Mouse (Mus musculus): ENCODE measurements around the gene Etnk2. TPM values are rescaled to one million over a fixed set of nuclear protein-coding genes. Genes with fewer than 3 reads are reported as not detected.

The Etnk2 gene
- polyA plus RNA-seq (2014; fragmentation: Illumina TruSeq; extraction: RNeasy Lipid Tissue Mini Kit (QIAGEN cat#74804)) = 17.6 TPM

DNA sequence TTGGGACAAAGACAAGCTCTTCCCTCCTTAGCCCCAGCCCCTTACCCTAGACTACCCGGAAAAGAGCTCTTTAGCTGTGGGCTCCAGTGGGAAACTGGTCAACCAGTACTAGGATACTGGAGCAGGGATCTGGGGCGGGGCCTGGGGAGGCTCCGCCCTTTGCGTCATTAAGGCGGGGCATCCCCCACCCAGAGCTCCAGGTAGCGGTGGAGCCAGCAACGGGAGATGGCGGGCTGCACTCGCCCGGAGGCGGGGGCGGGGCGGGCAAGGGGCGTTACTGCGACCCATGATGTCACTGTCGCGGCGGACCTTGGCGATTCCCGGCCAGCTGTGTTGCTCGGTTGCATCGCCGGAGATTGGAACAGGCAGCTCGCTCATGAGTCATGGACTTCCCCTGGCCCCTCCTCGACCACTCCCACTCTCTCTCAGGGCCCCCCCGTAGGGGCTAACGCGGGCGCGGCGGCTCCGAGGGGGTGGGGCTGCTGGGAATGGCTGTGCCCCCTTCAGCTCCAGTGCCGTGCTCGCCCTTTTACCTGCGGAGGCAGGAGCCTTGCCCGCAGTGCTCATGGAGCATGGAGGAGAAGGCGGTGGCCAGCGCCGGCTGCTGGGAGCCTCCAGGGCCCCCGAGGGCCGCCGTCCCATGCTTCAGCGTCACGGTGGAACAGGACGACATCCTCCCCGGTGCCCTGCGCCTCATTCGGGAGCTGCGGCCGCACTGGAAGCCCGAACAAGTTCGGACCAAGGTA lies at the start of gene Etnk2:
TSS of gene Etnk2 (plus strand) at position 297 of the 746 bp plus-strand sequence.

GRCm38 (mm10) chr1:133321267-133321925 lies 42.0 kb upstream of the Etnk2 start, which contains the start of gene Kiss1:
Gene Kiss1, plus strand, starts transcription at chr1:133321875.

GRCm38 (mm10) chr1:133350210-133350609 lies 13.2 kb upstream of the Etnk2 start, which contains the start of gene Ren1:
Gene Ren1, plus strand, starts transcription at chr1:133350510.

DNA sequence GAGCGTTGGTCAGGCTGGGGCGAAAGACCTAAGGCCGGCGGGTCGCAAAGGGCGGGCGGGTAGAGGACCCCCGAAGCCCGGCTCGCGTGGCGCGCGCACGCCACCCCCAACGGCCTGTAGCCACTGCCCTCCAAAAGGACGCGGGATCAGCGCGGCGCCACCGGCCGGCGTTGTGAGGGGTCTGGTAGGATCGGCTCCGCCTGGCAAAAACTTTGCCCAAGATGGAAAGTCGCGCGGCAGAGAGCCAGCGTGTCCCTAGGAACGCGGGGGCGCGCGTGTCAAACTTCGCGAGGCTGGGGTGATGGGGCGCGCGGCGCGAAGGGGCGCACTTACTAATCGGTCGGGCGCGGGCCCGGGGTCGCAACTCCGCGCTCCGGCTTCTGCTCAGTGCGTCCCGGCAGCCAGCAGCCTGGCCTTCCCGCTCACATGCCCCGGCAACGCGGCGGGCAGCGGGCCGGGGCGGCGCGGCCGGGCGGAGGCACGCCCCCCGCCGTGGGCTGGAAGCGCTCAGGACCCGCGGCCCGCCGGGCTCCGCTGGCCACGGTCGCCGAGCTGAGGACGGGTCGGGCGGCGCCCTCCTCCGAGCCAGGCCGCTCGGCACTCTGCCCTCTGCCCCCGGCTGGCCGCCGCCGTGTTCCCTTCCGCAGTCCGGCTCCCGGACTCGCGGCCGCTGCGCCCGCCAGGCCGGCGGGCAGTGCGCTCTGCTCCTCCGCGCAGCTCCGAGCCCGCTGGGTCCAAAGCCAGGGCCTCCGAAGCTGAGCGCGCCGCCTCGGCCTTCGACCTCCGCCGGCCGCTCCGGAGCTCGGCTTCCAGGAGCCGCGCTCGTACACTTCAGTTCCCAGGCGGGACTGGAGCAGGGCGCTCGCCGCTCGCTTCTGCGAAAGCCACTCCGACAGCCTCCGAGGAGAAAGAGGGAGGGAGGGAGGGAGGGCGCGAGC lies 60.4 kb downstream of the Etnk2 start, which contains the start of gene Sox13:
TSS of gene Sox13 (minus strand) at position 835 of the 938 bp plus-strand sequence.

Other genes with a start within 250 kb of the Etnk2 start
- gene Ppp1r15b, start 232.4 kb upstream of the Etnk2 start, polyA plus RNA-seq (2014; fragmentation: Illumina TruSeq; extraction: RNeasy Lipid Tissue Mini Kit (QIAGEN cat#74804)) = 95.0 TPM
- 4.8 TPM for gene Plekha6, start 199.4 kb upstream of the Etnk2 start, polyA plus RNA-seq (2014; fragmentation: Illumina TruSeq; extraction: RNeasy Lipid Tissue Mini Kit (QIAGEN cat#74804))
- gene Golt1a, start 53.8 kb upstream of the Etnk2 start, polyA plus RNA-seq (2014; fragmentation: Illumina TruSeq; extraction: RNeasy Lipid Tissue Mini Kit (QIAGEN cat#74804)) = not detected
- not detected for gene Kiss1, start 41.7 kb upstream of the Etnk2 start, polyA plus RNA-seq (2014; fragmentation: Illumina TruSeq; extraction: RNeasy Lipid Tissue Mini Kit (QIAGEN cat#74804))
- not detected for gene Ren1, start 13.1 kb upstream of the Etnk2 start, polyA plus RNA-seq (2014; fragmentation: Illumina TruSeq; extraction: RNeasy Lipid Tissue Mini Kit (QIAGEN cat#74804))
- 1.4 TPM for gene Sox13, start 60.8 kb downstream of the Etnk2 start, polyA plus RNA-seq (2014; fragmentation: Illumina TruSeq; extraction: RNeasy Lipid Tissue Mini Kit (QIAGEN cat#74804))
- gene Snrpe, start 246.7 kb downstream of the Etnk2 start, polyA plus RNA-seq (2014; fragmentation: Illumina TruSeq; extraction: RNeasy Lipid Tissue Mini Kit (QIAGEN cat#74804)) = 765 TPM